Mouse (Mus musculus) limb, embryonic 15.5 days (tissue): ENCODE data around the gene Hmx3. TPM values are rescaled to one million over a fixed set of nuclear protein-coding genes. Genes with fewer than 3 reads are reported as not detected.

ENCODE experiments used
- ATAC-seq: fragments of 200-750 bp; cut with Nextera tagmentation; 2 replicates; pipeline ENCODE4 v1.8.0; 2017; ENCODE audit warnings: low read depth, moderate TSS enrichment; ENCODE audit not compliant: insufficient number of reproducible peaks, low FRiP score, low TSS enrichment
- H3K27ac ChIP-seq: fragments of 300-500 bp; sonication (generic); 2 replicates; pipeline ENCODE4 v1.5.1; 2015; ENCODE audit warnings: moderate library complexity, mild to moderate bottlenecking, inconsistent platforms
- H3K27me3 ChIP-seq: fragments of 300-500 bp; sonication (generic); 2 replicates; pipeline ENCODE4 v1.6.1; 2015; ENCODE audit warnings: inconsistent platforms
- H3K36me3 ChIP-seq: fragments of 300-500 bp; sonication (generic); 2 replicates; pipeline ENCODE4 v1.6.1; 2015; ENCODE audit warnings: inconsistent platforms
- H3K4me1 ChIP-seq: fragments of 300-500 bp; sonication (generic); 2 replicates; pipeline ENCODE4 v1.6.1; 2015; ENCODE audit warnings: inconsistent platforms
- H3K4me2 ChIP-seq: fragments of 300-500 bp; sonication (generic); 2 replicates; pipeline ENCODE4 v1.6.1; 2015; ENCODE audit warnings: mild to moderate bottlenecking, inconsistent platforms
- H3K4me3 ChIP-seq: fragments of 300-500 bp; sonication (generic); 2 replicates; pipeline ENCODE4 v1.5.1; 2015; ENCODE audit warnings: mild to moderate bottlenecking, inconsistent platforms
- H3K9ac ChIP-seq: fragments of 300-500 bp; sonication (generic); 2 replicates; pipeline ENCODE4 v1.6.1; 2015; ENCODE audit warnings: inconsistent platforms
- H3K9me3 ChIP-seq: fragments of 300-500 bp; sonication (generic); 2 replicates; pipeline ENCODE4 v1.6.1; 2016; ENCODE audit warnings: inconsistent platforms
- WGBS: fragments of 180-500 bp; shearing (Covaris S2); methylation state at CpG from one replicate; pipeline ENCODE4 v1.1.7; 2015; 5-methylcytosine and 5-hydroxymethylcytosine counted together
- polyA plus RNA-seq: library from polyadenylated mRNA; unstranded; fragments of >200 nt; fragmentation: Nextera tagmentation; extraction: Ambion mirVana; gene quantifications from 2 replicates; pipeline ENCODE4 v1.2.1, GENCODE M21; 2015

The Hmx3 gene
- not detected in 2 replicates for polyA plus RNA-seq

- Histone ChIP-seq H3K9ac (no peak within 1 kb of the TSS), H3K4me1 (peaks cover 32% of the 10 kb centered on the region), H3K9me3 (no peaks in the 10 kb centered on the region), H3K27ac (no peak within 1 kb of the TSS), H3K4me3 (peak within 1 kb of the TSS; percentile 39), H3K27me3 (peaks cover 96% of the 10 kb centered on the region), H3K36me3 (no peaks in the 10 kb centered on the region), H3K4me2 (peak within 1 kb of the TSS; percentile 72)
- ATAC-seq, result no peak
- under 1% methylated on average over 63 of the region's 65 CpGs for WGBS
Observed at GRCm38 (mm10) chr7:131542115-131542871, at the start of gene Hmx3. Hmx3 (plus strand) TSS chr7:131542867.

- Histone ChIP-seq H3K4me1 (no peaks in the 10 kb centered on the region), H3K27me3 (no peaks in the 10 kb centered on the region), H3K9ac (no peak overlapping the region), H3K4me3 (no peak overlapping the region), H3K27ac (no peak overlapping the region), H3K9me3 (no peaks in the 10 kb centered on the region), H3K4me2 (no peak overlapping the region), H3K36me3 (no peaks in the 10 kb centered on the region)
- ATAC-seq, result no peak
- WGBS, result 53% methylated on average over 2 of the region's 2 CpGs
Observed at GRCm38 (mm10) chr7:131503739-131504138, 38.9 kb upstream of the Hmx3 start.

GRCm38 (mm10) chr7:131539979-131540378 is 2.7 kb upstream of the Hmx3 start:
- H3K36me3 ChIP-seq, result no peaks in the 10 kb centered on the region
- H3K27me3 ChIP-seq, result peaks cover 90% of the 10 kb centered on the region
- no peak overlapping the region for H3K4me3 ChIP-seq
- H3K4me2 ChIP-seq, result no peak overlapping the region
- WGBS, result 0% methylated on average over 7 of the region's 7 CpGs
- H3K9me3 ChIP-seq, result no peaks in the 10 kb centered on the region
- no peak for ATAC-seq
- no peak overlapping the region for H3K9ac ChIP-seq
- no peak overlapping the region for H3K27ac ChIP-seq
- H3K4me1 ChIP-seq, result peaks cover 32% of the 10 kb centered on the region

- no peaks in the 10 kb centered on the region for H3K9me3 ChIP-seq
- no peak overlapping the region for H3K27ac ChIP-seq
- H3K27me3 ChIP-seq, result peaks cover 95% of the 10 kb centered on the region
- WGBS, result 2% methylated on average over 41 of the region's 41 CpGs
- ATAC-seq, result no peak
- H3K9ac ChIP-seq, result no peak overlapping the region
- H3K4me2 ChIP-seq, result peak overlapping the region; percentile 72
- H3K4me3 ChIP-seq, result peak overlapping the region; percentile 39
- no peaks in the 10 kb centered on the region for H3K36me3 ChIP-seq
- H3K4me1 ChIP-seq, result peaks cover 32% of the 10 kb centered on the region
Observed at GRCm38 (mm10) chr7:131541184-131542114, 1.2 kb upstream of the Hmx3 start.

- no peak for ATAC-seq
- peaks cover 32% of the 10 kb centered on the region for H3K4me1 ChIP-seq
- H3K9ac ChIP-seq, result no peak overlapping the region
- peak overlapping the region; percentile 39 for H3K4me3 ChIP-seq
- peak overlapping the region; percentile 72 for H3K4me2 ChIP-seq
- H3K9me3 ChIP-seq, result no peaks in the 10 kb centered on the region
- H3K36me3 ChIP-seq, result no peaks in the 10 kb centered on the region
- H3K27me3 ChIP-seq, result peaks cover 96% of the 10 kb centered on the region
- no peak overlapping the region for H3K27ac ChIP-seq
- under 1% methylated on average over 65 of the region's 71 CpGs for WGBS
Observed at GRCm38 (mm10) chr7:131542872-131543622, 380 bp downstream of the Hmx3 start.

- no peak overlapping the region for H3K27ac ChIP-seq
- peak overlapping the region; percentile 72 for H3K4me2 ChIP-seq
- H3K9ac ChIP-seq, result no peak overlapping the region
- H3K36me3 ChIP-seq, result no peaks in the 10 kb centered on the region
- H3K27me3 ChIP-seq, result peaks cover 96% of the 10 kb centered on the region
- no peak for ATAC-seq
- H3K4me3 ChIP-seq, result peak overlapping the region; percentile 39
- no peaks in the 10 kb centered on the region for H3K9me3 ChIP-seq
- under 1% methylated on average over 75 of the region's 75 CpGs for WGBS
- peaks cover 32% of the 10 kb centered on the region for H3K4me1 ChIP-seq
Observed at GRCm38 (mm10) chr7:131543623-131544481, 1.2 kb downstream of the Hmx3 start.

GRCm38 (mm10) chr7:131544871-131545270 is 2.2 kb downstream of the Hmx3 start:
- WGBS, result 2% methylated on average over 5 of the region's 5 CpGs
- Histone ChIP-seq H3K36me3 (no peaks in the 10 kb centered on the region), H3K27ac (no peak overlapping the region), H3K4me2 (no peak overlapping the region), H3K9me3 (no peaks in the 10 kb centered on the region), H3K27me3 (peaks cover 95% of the 10 kb centered on the region), H3K9ac (no peak overlapping the region), H3K4me3 (no peak overlapping the region), H3K4me1 (peaks cover 32% of the 10 kb centered on the region)
- ATAC-seq, result no peak

GRCm38 (mm10) chr7:131545701-131546385 is 3.2 kb downstream of the Hmx3 start:
- H3K4me2 ChIP-seq, result no peak overlapping the region
- no peak for ATAC-seq
- H3K27ac ChIP-seq, result no peak overlapping the region
- H3K4me1 ChIP-seq, result peaks cover 32% of the 10 kb centered on the region
- H3K27me3 ChIP-seq, result peaks cover 95% of the 10 kb centered on the region
- H3K36me3 ChIP-seq, result no peaks in the 10 kb centered on the region
- H3K9me3 ChIP-seq, result no peaks in the 10 kb centered on the region
- 2% methylated on average over 13 of the region's 13 CpGs for WGBS
- H3K4me3 ChIP-seq, result no peak overlapping the region
- no peak overlapping the region for H3K9ac ChIP-seq

GRCm38 (mm10) chr7:131546423-131546822 is 3.8 kb downstream of the Hmx3 start:
- Histone ChIP-seq H3K36me3 (no peaks in the 10 kb centered on the region), H3K4me2 (no peak overlapping the region), H3K9ac (no peak overlapping the region), H3K27ac (no peak overlapping the region), H3K4me1 (peaks cover 32% of the 10 kb centered on the region), H3K4me3 (no peak overlapping the region), H3K27me3 (peaks cover 95% of the 10 kb centered on the region), H3K9me3 (no peaks in the 10 kb centered on the region)
- WGBS, result 9% methylated on average over 2 of the region's 2 CpGs
- ATAC-seq, result no peak

GRCm38 (mm10) chr7:131547481-131547880 is 4.8 kb downstream of the Hmx3 start:
- Histone ChIP-seq H3K4me2 (no peak overlapping the region), H3K4me3 (no peak overlapping the region), H3K4me1 (peaks cover 21% of the 10 kb centered on the region), H3K27me3 (peaks cover 95% of the 10 kb centered on the region), H3K27ac (no peak overlapping the region), H3K9me3 (no peaks in the 10 kb centered on the region), H3K9ac (no peak overlapping the region), H3K36me3 (no peaks in the 10 kb centered on the region)
- 3% methylated on average over 5 of the region's 5 CpGs for WGBS
- no peak for ATAC-seq
